Mouse (Mus musculus) liver, postnatal 0 days (tissue): ENCODE measurements around the gene Rhebl1. TPM values are rescaled to one million over a fixed set of nuclear protein-coding genes. Genes with fewer than 3 reads are reported as not detected.

Source experiments
- ATAC-seq: fragments of 200-750 bp; cut with Nextera tagmentation; 2 replicates; pipeline ENCODE4 v1.8.0; 2017; ENCODE audit warnings: mild to moderate bottlenecking, moderate library complexity
- DNase-seq: peaks from one replicate; pipeline ENCODE4 v3.0.0-alpha.2; 2016
- H3K27ac ChIP-seq: fragments of 300-500 bp; sonication (generic); 2 replicates; pipeline ENCODE4 v1.5.1; 2014; ENCODE audit warnings: antibody characterized with exemption, moderate library complexity, mild to moderate bottlenecking, low read depth
- H3K27me3 ChIP-seq: fragments of 300-500 bp; sonication (generic); 2 replicates; pipeline ENCODE4 v1.6.1; 2014; ENCODE audit warnings: low read length, control low read depth, mixed read lengths; ENCODE audit not compliant: insufficient read depth
- H3K36me3 ChIP-seq: fragments of 300-500 bp; sonication (generic); replicated peaks from 2 replicates; pipeline ENCODE4 v1.6.1; 2014; ENCODE audit warnings: mild to moderate bottlenecking, control low read depth, low read length, moderate library complexity, mixed read lengths; ENCODE audit not compliant: insufficient read depth
- H3K4me1 ChIP-seq: fragments of 300-500 bp; sonication (generic); 2 replicates; pipeline ENCODE4 v1.6.1; 2014; ENCODE audit warnings: antibody characterized with exemption, mild to moderate bottlenecking, control low read depth; ENCODE audit not compliant: insufficient read depth
- H3K4me2 ChIP-seq: fragments of 300-500 bp; sonication (generic); 2 replicates; pipeline ENCODE4 v1.6.1; 2014; ENCODE audit warnings: low read depth, mild to moderate bottlenecking, low read length, moderate library complexity, mixed read lengths
- H3K4me3 ChIP-seq: fragments of 300-500 bp; sonication (generic); 2 replicates; pipeline ENCODE4 v1.5.1; 2014; ENCODE audit warnings: low read depth, low read length
- H3K9ac ChIP-seq: fragments of 300-500 bp; sonication (generic); replicated peaks from 2 replicates; pipeline ENCODE4 v1.6.1; 2014; ENCODE audit warnings: mild to moderate bottlenecking, moderate library complexity
- H3K9me3 ChIP-seq: fragments of 300-500 bp; sonication (generic); 2 replicates; pipeline ENCODE4 v1.6.1; 2016; ENCODE audit warnings: mild to moderate bottlenecking, control low read depth, low read length, mixed read lengths
- CTCF ChIP-seq: sonication (generic); IDR thresholded peaks from 2 replicates; pipeline ENCODE4 v1.5.1; 2016; ENCODE audit warnings: antibody characterized with exemption, low read depth
- EP300 ChIP-seq: IDR thresholded peaks from 2 replicates; pipeline ENCODE4 v1.6.1; 2016; ENCODE audit warnings: antibody characterized with exemption, low read depth, mild to moderate bottlenecking
- whole genome bisulfite sequencing: fragments of 180-500 bp; shearing (Covaris S2); extraction: QIAGEN DNeasy Blood & Tissue Kit; methylation state at CpG from one replicate; pipeline ENCODE4 v1.1.7; 2014; ENCODE audit not compliant: insufficient replicate concordance; 5-methylcytosine and 5-hydroxymethylcytosine counted together
- polyA plus RNA-seq: library from polyadenylated mRNA; unstranded; fragments of >200 nt; fragmentation: Nextera tagmentation; extraction: Ambion mirVana; gene quantifications from 2 replicates; pipeline ENCODE4 v1.2.1, GENCODE M21; 2015

The Rhebl1 gene
- polyA plus RNA-seq, 1 experiment from 2014 or later: 1.4 TPM

GRCm38 (mm10) chr15:98854214-98854613, 40.1 kb downstream of the Rhebl1 start:
- Histone ChIP-seq H3K4me1 (no peaks in the 10 kb centered on the region), H3K4me2 (no peak overlapping the region), H3K9me3 (no peaks in the 10 kb centered on the region), H3K27ac (no peak overlapping the region), H3K36me3 (peaks cover 98% of the 10 kb centered on the region), H3K27me3 (no peaks in the 10 kb centered on the region), H3K4me3 (no peak overlapping the region), H3K9ac (no peak overlapping the region)
- WGBS: 86% methylated on average over 16 of the region's 16 CpGs
- DNase-seq (no peak), ATAC-seq (no peak)
- no peak for TF ChIP-seq CTCF
- TF ChIP-seq EP300: no peak

GRCm38 (mm10) chr15:98853161-98853937, 41.0 kb downstream of the Rhebl1 start:
- Histone ChIP-seq H3K27me3 (no peaks in the 10 kb centered on the region), H3K9ac (no peak overlapping the region), H3K4me2 (no peak overlapping the region), H3K27ac (no peak overlapping the region), H3K36me3 (peaks cover 99% of the 10 kb centered on the region), H3K4me1 (no peaks in the 10 kb centered on the region), H3K4me3 (no peak overlapping the region), H3K9me3 (no peaks in the 10 kb centered on the region)
- 89% methylated on average over 28 of the region's 28 CpGs for WGBS
- TF ChIP-seq CTCF (no peak), EP300 (no peak)
- ATAC-seq: no peak
- no peak for DNase-seq

- Histone ChIP-seq H3K4me1 (no peaks in the 10 kb centered on the region), H3K4me3 (no peak overlapping the region), H3K9ac (no peak overlapping the region), H3K4me2 (no peak overlapping the region), H3K27me3 (no peaks in the 10 kb centered on the region), H3K36me3 (peaks cover 99% of the 10 kb centered on the region), H3K27ac (no peak overlapping the region), H3K9me3 (no peaks in the 10 kb centered on the region)
- 82% methylated on average over 8 of the region's 9 CpGs for WGBS
- TF ChIP-seq CTCF: no peak
- no peak for TF ChIP-seq EP300
- DNase-seq: no peak
- no peak for ATAC-seq
Observed at GRCm38 (mm10) chr15:98852733-98853132, 41.6 kb downstream of the Rhebl1 start.

GRCm38 (mm10) chr15:98852071-98852470, 42.3 kb downstream of the Rhebl1 start:
- Histone ChIP-seq H3K9me3 (no peaks in the 10 kb centered on the region), H3K27ac (no peak overlapping the region), H3K27me3 (no peaks in the 10 kb centered on the region), H3K4me2 (no peak overlapping the region), H3K4me3 (no peak overlapping the region), H3K4me1 (no peaks in the 10 kb centered on the region), H3K36me3 (peaks cover 98% of the 10 kb centered on the region), H3K9ac (no peak overlapping the region)
- whole genome bisulfite sequencing: 86% methylated on average over 9 of the region's 9 CpGs
- TF ChIP-seq EP300 (no peak), CTCF (no peak)
- no peak for DNase-seq
- no peak for ATAC-seq

- H3K9ac ChIP-seq: no peak overlapping the region
- no peaks in the 10 kb centered on the region for H3K4me1 ChIP-seq
- H3K4me3 ChIP-seq: no peak overlapping the region
- H3K9me3 ChIP-seq: no peaks in the 10 kb centered on the region
- peaks cover 98% of the 10 kb centered on the region for H3K36me3 ChIP-seq
- no peak overlapping the region for H3K4me2 ChIP-seq
- H3K27ac ChIP-seq: no peak overlapping the region
- 86% methylated on average over 21 of the region's 21 CpGs for WGBS
- TF ChIP-seq EP300 (no peak), CTCF (no peak)
- no peak for ATAC-seq
- H3K27me3 ChIP-seq: no peaks in the 10 kb centered on the region
- DNase-seq: no peak
Observed at GRCm38 (mm10) chr15:98851229-98851818, 43.0 kb downstream of the Rhebl1 start.

- Histone ChIP-seq H3K27ac (no peak overlapping the region), H3K36me3 (peaks cover 98% of the 10 kb centered on the region), H3K4me1 (no peaks in the 10 kb centered on the region), H3K27me3 (no peaks in the 10 kb centered on the region), H3K4me2 (no peak overlapping the region), H3K4me3 (no peak overlapping the region), H3K9me3 (no peaks in the 10 kb centered on the region), H3K9ac (no peak overlapping the region)
- no peak for TF ChIP-seq CTCF
- WGBS: 84% methylated on average over 14 of the region's 14 CpGs
- DNase-seq (no peak), ATAC-seq (no peak)
Observed at GRCm38 (mm10) chr15:98850668-98851067, 43.7 kb downstream of the Rhebl1 start.
